Mouse (Mus musculus) gastrocnemius, adult 2 months (tissue): ENCODE results near the gene Rnf19b. TPM values are rescaled to one million over a fixed set of nuclear protein-coding genes. Genes with fewer than 3 reads are reported as not detected.

Experiments used
- DNase-seq: peaks from one replicate; pipeline ENCODE4 v3.0.0; 2022
- H3K27ac ChIP-seq: fragments of 200-600 bp; 2 replicates; pipeline ENCODE4 v1.8.1; 2022; ENCODE audit warnings: mild to moderate bottlenecking
- H3K4me3 ChIP-seq: fragments of 200-600 bp; 2 replicates; pipeline ENCODE4 v1.8.1; 2022; ENCODE audit warnings: mild to moderate bottlenecking, moderate library complexity
- CTCF ChIP-seq: fragments of 200-600 bp; IDR thresholded peaks from 2 replicates; pipeline ENCODE4 v1.8.1; 2022; ENCODE audit warnings: antibody characterized with exemption, mild to moderate bottlenecking, moderate library complexity
- intact Hi-C: fragments of 180-260 bp; cut with DNase I; formaldehyde crosslinking; loops from one replicate; pipeline ENCODE4 v1.15.1; 2025
- total RNA-seq, 2 experiments: library from RNA; stranded (reverse); gene quantifications; 2 replicates each; pipeline ENCODE4 v1.2.3; 2021

Rnf19b gene
- total RNA-seq, 2 experiments from 2014 or later: 22.0 to 24.0 TPM

DNA sequence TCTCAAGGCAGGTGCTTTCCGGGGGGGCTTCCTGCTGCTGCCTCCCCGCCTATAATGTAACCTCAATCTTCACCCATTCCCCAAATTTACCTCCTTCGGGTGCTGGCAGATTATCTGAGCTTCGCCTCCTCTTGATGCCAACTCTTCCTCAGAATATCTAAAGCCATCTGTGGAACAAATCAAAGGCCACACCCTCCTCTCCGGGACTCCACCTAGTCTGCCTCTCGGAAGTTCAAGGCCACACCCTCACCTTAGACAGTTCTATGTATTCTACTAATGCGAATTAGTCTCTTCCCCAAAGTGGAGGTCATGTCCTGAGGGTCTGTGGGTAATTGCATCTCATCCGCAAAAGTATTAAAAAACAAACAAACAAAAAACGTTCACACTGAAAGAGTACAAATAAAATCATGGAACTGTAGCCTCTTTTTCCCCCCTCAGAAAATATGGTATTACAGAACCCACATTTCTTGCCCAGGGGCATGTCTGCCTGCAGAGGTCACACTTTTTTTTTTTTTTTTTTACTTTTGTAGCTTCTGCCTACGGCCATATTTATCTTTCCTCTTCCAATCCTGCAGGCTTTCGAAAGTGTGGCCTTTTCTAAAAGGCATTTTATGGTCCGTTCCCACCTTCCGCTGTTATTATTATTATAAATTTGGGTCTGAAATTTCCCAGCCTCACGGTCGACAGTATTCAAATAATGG is 10.2 kb upstream of the Rnf19b start:
- no peak for DNase-seq
- Histone ChIP-seq H3K4me3 (peak overlapping the region; percentile 84), H3K27ac (no peak overlapping the region)
- no peak for TF ChIP-seq CTCF
- intact Hi-C loops: loop anchor here (5.0 kb wide), 1 partner anchor 56 kb away; the partner anchor contains the start of gene Ak2

DNA sequence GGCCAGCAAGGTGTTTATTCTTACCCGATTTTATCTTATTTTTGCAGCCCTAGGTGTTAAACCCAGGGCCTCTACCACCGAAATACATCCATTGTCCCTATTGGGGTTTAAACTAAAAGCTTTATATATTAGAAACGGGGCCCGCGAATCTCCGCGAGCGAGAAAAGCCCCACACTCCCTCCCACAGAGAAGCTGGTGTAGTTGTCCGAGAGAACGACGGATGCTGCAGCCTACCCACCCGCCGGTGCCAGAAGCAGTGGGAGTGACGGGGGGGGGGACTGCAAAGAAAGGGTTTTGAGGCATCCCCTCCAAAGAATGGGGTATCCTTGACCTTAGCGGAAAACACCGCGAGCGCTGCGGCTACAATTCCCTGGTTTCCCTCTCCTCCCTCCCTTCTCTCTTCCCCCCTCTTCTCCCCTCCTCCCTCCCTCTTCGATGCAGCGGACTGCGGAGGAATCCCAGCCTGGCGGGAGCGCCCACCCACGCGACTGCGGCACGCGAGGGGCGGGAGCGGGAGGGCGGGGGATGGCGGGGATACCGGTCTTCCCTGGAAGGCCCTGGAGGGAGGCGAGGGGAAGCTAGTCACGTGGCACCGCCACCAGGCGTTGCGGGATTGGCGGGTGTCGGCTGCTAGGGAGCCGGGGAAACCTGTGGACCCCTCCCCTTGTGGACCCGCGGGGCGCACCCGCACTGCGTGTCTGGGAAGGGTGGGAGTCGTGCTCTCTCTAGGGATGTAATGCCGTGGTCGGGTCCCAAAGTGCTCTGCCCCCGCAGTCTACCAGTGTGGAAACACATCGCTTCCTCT is 9.4 kb upstream of the Rnf19b start:
- DNase-seq: peak; percentile 64
- TF ChIP-seq CTCF: no peak
- intact Hi-C loops: loop anchor here (5.0 kb wide), 1 partner anchor 56 kb away; the partner anchor contains the start of gene Ak2
- Histone ChIP-seq H3K4me3 (peak overlapping the region; percentile 84), H3K27ac (peak overlapping the region; percentile 21)

DNA sequence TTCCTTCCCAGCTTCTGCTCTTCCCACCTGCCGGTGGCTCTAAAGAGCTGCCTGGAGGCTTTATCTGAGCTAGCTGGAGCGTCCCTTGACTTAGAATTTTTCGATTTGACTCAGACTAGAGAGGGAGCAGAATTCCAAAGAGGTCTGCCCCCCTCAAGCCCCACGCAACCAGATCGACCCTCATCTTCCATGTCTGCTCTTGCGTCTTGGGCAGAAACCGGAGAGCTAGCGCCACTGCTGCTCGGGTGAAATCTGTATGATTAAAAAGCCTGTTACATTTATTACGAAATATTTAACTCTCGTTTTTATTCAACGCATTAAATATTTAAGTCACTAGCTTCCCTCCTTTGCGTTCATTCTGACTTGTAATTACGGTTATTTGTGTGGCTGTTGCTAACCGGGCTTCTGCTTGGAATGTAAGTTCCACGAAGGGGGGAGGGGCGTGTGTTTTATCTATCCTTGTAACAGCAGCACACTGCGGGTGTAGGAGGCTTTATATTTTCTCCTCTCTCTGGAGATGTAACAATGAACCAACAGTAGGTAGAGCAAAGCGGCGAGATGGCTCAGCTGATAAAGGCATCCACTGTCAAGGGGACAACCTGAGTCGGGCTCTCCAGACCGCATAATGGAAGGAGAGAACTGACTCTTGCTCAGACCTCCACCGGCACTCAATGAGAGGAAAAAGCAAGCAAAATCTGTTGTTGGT is 8.6 kb upstream of the Rnf19b start:
- intact Hi-C loops: loop anchor here (5.0 kb wide), 1 partner anchor 57 kb away; the partner anchor contains the start of gene Ak2
- Histone ChIP-seq H3K4me3 (peak overlapping the region; percentile 84), H3K27ac (peak overlapping the region; percentile 21)
- TF ChIP-seq CTCF: no peak; the same call in 1 of the 2 replicates
- no peak for DNase-seq

DNA sequence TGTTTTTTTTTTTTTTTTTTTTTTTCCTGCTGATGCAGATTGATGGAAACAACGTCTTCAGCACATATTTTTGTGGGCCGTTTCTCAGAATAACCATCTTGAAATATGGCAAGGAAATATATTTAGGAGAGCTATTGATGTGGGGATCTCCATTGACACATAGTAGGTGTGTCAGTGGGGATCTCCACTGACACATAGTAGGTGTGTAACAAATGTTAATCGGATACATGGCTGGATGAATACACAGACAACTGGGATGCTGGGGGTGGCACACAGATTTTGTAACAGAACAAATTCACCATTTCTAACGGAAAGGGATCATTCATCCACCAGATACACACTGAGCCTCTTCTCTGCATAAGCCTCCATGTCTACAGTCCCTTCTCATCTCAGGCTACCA is 7.7 kb upstream of the Rnf19b start:
- no peak overlapping the region for H3K27ac ChIP-seq
- no peak overlapping the region for H3K4me3 ChIP-seq
- no peak for TF ChIP-seq CTCF
- DNase-seq: no peak
- intact Hi-C loops: no loop called here

DNA sequence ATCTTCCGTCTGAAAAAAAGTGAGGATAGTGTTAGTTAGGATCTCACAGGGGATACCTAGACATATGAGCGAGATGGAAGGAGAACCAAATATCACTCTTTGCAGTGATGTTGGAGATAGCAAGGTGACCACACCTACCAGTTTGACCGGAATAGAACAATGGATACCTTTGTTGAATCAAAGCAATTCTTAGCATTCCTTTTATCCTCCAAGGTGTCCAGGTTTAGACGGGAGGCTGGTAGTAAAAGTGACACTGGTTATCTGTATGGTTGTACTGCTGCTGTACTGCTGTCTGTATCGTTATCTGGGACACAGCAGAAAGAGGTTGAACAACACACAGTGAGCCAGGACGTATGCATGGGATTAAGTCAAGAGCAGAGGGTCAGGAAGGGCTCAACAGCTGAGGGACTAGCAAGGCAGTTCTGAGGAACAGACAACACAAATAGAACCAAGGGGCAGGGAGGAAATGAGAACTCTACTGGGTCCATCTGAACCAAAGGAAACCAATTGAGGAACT is 7.1 kb upstream of the Rnf19b start:
- intact Hi-C loops: no loop called here
- DNase-seq: no peak
- no peak for TF ChIP-seq CTCF
- Histone ChIP-seq H3K4me3 (no peak overlapping the region), H3K27ac (no peak overlapping the region)

DNA sequence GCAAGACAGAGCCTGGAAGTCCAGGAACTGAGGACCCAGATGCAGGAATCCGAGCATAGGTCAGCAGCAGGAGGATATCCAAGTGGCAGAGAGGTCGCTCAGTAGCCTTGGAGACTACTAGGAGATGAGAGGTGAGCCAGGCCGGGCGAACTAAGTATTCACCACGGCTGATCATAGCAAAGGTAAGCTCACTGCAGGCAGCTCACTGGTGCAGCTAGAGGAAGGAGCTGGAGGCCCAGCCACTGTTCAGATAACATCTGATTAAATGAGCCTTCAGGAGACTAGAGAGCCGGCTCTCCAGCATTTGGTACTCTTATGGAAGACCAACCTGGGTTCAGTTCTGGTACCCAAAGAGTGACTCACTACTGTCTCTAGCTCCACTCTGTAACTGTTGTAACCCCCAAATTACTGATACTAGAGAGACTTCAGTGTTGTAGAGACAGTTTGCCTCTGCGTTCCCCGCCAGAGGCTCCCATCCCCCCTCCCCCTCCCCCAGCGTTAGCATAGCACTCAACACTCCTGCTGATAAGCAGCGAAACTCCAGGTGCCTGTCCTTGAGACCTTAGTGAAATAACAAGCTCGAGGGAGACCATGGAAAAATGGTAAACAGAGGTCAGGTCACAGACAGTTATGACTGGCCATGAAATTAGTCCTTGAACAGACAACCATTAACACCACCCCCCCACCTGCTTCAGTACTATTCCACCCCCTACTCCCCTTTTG is 6.4 kb upstream of the Rnf19b start:
- no peak overlapping the region for H3K4me3 ChIP-seq
- intact Hi-C loops: no loop called here
- DNase-seq: no peak
- TF ChIP-seq CTCF: no peak
- H3K27ac ChIP-seq: no peak overlapping the region

DNA sequence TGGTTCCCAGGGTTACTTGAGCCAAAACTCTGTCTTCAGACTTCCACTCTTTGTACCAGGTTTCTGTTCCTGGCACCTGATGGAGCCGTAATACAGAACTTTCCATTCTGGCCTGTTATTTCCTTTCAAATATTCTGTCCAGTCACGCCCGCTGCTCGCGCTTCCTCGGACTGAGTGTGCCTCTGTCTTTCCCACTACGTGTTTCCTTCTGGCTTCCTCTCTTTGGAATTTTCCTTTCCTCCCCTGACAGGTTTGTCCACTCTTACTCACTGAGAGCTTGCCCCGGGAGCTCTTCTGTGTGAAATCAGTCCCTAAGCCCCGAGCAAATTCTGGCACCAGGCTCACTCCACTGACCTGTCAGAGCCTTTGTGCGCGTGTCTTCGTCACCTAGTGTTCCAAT is 3.3 kb upstream of the Rnf19b start:
- intact Hi-C loops: loop anchor here (5.0 kb wide), 1 partner anchor 32 kb away; no protein-coding TSS in a partner anchor
- Histone ChIP-seq H3K27ac (no peak overlapping the region), H3K4me3 (no peak overlapping the region)
- TF ChIP-seq CTCF: no peak
- no peak for DNase-seq

DNA sequence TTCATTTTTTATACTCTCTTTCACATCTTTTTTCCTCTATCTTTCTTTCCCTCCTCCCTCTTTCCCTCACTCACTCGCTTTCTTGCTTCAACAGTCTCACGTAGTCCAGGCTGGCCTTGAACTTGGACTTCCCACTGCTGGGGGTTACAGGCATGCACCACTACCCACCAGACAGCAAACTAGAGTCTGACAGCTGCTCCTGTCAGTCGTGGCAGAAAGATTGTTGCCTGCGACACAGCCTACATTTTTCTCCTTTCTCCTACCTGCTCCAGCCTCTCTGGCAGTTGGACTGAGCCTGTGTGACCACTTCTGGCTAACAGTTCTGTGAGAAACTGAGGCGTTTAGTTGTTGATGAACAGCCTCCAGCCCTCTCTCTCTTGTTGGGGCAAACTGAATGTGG is 2.5 kb upstream of the Rnf19b start:
- intact Hi-C loops: loop anchor here (5.0 kb wide), 1 partner anchor 33 kb away; no protein-coding TSS in a partner anchor
- H3K4me3 ChIP-seq: no peak overlapping the region
- H3K27ac ChIP-seq: no peak overlapping the region
- TF ChIP-seq CTCF: no peak
- DNase-seq: no peak

DNA sequence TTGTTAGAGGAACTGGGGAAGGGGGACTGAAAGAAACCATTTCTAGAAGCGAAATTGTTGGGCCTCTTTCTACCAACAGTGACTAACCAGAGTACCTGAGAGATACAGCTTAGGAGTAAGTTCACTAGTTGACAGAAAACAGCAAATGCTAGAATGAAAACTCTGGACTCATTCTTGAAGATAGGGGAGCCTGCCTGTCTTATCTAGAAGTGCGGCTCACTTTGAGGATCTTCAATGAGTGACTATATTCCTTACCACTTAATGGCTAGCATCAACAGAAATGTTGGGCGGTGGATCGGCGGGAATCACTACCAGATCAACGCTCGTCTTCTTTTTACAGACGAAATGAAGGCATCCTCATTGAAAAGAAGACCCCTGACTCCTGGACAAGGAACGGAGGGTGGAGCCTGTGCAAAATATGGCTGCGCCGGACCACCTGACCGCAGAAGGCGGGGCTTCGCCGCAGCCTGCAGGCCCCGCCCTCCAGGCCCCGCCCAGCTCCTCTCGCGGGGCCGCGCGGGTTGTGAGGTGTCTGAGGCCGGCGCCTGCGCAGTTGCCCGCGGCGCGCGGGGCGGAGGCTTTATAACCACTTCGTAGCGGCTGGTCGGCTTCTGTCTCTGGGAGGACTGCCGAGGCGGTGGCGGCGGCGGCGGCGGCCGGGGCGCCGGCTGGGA is 401 bp upstream of the Rnf19b start:
- DNase-seq: peak; percentile 98
- intact Hi-C loops: loop anchor here (2.0 to 5.0 kb wide), 2 partner anchors 23 to 35 kb away; no protein-coding TSS in a partner anchor
- peak overlapping the region; percentile 96 for H3K4me3 ChIP-seq
- no peak for TF ChIP-seq CTCF
- peak overlapping the region; percentile 92 for H3K27ac ChIP-seq

DNA sequence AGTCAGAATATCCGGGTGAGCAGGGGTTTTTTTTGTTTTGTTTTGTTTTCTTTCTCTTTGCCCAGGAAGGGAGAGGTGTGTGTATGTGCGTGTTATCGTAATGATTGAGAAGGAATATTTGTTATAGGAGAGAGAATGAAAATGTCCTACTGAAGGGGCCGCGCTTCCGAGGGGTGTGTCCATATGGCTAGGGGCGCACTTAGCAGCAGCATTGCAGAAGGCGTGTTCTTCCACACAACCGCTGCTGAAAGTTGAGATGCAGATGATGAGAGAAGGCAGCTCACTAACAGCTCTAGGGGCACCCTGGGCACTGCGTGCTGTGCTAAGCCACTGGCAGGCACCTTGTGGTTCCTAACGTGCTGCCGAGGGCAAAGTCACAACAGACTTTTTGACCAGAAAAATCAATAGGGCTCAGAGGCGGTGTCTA is 1.1 kb downstream of the Rnf19b start:
- H3K27ac ChIP-seq: peak overlapping the region; percentile 92
- peak overlapping the region; percentile 96 for H3K4me3 ChIP-seq
- peak; percentile 55 for DNase-seq
- intact Hi-C loops: loop anchor here (5.0 kb wide), 1 partner anchor 37 kb away; no protein-coding TSS in a partner anchor
- no peak for TF ChIP-seq CTCF

DNA sequence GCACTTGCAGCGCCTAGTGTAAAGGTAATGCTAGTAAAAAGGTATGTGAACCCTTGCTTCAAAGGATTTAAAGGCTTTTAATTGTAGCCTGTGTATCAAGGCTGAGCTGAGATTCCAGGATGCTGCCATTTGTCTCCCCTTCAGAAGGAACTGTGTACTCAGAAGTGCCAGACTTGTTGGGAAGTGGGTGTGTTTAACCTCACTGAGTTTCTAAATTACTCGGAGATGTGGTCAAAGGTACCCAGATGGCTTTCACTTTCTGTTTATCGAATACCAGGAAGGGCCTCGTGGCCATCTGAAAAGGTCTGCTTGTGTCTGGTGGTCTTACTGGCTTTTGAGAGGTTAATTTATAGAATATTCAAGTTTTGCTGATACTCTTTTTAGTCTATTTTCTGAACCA is 1.9 kb downstream of the Rnf19b start:
- DNase-seq: no peak
- intact Hi-C loops: loop anchor here (5.0 kb wide), 1 partner anchor 38 kb away; no protein-coding TSS in a partner anchor
- no peak for TF ChIP-seq CTCF
- Histone ChIP-seq H3K4me3 (peak overlapping the region; percentile 96), H3K27ac (no peak overlapping the region)
